Mouse (Mus musculus) kidney, adult 9 months (tissue): Measurements from ENCODE around the gene Gm26558.
A peak's percentile ranks its signal among the peaks of the same experiment; 100 is the strongest.

Experiments used
- DNase-seq: peaks from one replicate; pipeline ENCODE4 v3.0.0; 2022

Gm26558 gene

DNA sequence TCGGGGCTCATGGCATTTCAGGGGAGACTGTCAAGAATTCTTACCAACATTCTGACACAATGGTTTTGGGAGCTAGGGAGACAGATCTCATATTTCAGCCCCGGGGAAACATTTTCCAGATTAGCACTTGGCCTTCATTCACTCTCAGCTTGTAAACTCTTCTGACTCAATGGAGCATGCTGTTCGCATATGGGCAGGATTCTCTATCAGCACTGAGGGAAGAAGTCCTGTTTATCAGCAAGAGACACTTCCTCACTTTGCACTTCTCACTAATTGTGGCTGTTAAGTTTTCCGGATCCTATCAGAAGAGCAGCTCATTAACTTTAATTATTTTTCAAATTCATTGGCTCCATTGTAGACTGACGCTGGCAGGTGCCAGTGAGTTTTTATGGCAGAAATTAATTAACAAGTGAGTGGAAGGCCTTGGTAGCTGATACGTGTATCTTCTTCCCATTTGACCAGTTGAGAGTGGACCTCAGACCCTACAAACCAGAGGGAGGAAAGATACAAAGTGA, 16.6 kb downstream of the Gm26558 start:
- no peak for DNase-seq

DNA sequence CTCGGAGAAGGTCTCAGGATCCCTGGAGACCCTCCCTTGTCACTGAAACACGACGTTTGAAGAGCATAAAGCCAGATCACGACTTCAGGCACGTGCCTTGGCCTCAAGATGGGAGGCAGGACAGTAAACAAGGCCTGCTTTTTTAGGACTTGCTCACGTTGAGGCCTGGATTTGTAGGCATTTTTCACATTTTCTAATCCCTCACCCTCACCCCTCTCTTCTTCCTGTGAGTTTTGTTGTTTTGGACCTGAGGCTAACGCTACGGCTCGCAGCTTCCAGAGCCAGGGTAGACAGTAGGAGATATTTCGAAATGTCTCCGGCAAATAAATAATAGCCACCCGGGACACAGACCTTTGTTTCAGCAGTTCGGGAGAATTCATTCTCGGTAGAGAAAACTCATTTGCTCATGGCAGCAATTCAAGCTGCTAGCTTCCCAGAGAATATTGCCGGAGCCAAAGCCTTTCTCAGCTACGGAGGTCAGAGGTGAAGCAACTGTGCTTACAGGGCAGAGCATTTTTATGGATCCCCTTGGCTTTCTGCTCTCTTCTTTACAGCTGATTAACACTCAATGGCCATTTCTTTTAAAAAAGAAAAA, 18.8 kb downstream of the Gm26558 start:
- peak; percentile 25 for DNase-seq

DNA sequence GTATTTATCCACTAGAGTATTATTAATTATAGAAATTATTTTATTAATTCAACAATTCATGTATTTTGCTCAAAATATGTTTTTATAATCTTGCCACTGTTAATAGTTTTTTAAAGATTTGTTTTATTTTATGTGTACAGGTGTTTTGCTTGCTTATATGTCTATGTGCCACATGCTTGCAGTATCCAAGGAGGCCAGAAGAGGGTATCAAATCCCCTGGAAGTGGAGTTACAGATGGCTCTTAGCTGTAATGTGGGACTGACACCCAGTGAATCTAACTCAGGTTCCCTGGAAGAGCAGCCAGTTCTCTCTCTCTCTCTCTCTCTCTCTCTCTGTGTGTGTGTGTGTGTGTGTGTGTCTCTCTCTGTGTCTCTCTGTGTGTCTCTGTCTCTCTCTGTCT, 20.9 kb downstream of the Gm26558 start:
- DNase-seq: no peak

DNA sequence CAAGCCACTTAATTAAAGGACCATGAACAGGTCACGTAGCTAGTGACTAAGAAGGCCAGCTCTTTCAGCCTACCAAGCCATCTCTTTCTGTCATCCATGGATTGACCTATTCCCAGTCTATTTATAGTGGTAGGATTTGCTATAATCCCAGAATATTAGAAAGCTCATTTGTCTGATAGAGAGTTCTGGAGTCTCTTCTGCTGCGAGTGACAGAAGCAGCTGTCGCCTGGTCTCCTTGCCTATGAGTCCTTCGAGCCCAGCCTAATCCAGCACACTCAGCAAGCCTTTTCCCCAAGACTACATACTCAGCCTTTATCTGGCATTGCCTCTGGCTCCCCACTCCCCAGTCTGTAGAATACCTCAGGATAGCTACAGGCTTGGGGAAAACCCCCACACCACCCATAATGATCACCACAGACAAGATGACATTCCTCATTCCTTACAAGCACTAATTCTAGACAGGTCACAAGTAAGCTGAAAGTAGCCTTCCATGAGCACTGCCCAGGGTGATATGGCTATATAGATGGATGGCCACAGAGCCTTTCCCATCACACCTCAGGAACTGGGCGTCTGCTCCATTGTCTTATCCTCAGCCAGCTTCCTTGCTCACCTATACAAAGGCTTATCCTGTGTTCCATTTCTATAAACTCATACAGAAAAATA, 27.7 kb downstream of the Gm26558 start:
- no peak for DNase-seq

DNA sequence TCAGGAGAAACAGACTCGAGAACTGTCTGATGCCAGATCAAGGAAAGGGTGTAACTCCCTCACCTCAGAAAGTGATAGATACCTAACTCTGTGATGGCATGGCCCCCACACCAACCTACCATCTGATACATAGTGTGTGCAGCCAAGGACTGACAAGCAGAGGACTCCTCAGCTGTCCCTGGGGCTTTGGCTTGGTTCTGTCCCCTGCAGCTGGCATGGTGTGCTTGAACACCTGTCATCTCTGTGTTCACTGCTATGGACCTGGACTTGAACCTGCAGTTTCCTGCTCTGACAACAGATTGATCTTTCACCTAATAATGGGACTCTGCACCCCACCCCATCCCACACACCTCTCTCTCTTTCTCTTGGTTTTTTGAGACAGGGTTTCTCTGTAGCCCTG, 29.5 kb downstream of the Gm26558 start:
- DNase-seq: no peak

DNA sequence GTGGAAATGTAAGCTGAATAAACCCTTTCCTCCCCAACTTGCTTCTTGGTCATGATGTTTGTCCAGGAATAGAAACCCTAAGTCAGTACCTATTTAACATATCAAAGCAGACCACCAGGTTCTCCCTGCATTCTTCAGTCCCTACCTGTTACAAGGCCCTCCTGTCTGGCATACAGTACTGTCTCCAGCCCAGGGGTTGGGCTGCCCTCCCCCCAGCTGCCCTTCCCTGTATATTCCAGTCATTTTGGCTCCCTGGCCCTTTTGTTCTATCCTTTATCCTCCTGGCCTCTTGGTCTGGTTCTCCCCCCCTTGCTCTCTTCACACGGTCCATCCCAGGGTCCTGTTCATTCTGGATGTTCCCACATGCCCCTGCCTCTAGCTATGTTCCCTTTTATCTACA, 30.6 kb downstream of the Gm26558 start:
- DNase-seq: no peak

DNA sequence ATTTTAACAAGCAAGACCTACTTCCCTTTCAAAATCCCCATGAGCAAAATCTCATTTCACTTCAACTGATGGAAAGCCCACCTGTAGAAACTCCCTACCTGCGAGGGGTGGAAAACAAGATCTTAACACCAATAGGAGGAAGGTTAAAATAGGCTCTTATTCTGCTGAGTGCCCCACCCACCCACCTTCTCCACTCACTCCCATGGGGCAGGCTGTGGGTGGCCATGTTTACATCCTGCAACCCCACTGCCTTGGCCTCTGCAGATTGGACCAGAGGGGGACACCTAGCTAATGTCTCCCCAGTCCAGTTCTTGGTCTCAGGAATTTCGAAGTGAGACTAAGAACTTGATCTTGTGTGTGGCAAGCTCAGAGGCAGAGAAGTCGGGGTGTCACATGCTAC, 32.0 kb downstream of the Gm26558 start:
- no peak for DNase-seq

DNA sequence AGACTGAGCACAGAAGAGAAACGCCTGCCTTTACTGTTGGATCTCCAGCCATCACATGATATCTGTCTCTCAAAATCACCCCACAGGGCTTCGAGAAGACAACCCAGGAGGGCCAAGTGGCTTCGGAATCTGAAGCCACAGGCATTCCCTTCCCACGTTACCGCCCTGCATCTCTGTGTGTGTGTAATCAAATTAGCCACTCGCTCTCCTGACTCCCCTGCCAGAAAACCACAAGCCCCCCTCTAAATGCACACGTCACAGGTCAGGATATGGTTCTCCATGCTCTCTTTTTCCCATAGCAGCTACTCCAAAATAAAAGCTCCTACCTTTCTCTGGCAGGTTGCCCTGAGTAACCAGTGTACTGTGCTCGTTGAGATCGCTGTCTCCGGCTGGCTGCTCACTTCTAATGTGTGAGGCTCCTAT, 32.6 kb downstream of the Gm26558 start:
- DNase-seq: peak; percentile 56

DNA sequence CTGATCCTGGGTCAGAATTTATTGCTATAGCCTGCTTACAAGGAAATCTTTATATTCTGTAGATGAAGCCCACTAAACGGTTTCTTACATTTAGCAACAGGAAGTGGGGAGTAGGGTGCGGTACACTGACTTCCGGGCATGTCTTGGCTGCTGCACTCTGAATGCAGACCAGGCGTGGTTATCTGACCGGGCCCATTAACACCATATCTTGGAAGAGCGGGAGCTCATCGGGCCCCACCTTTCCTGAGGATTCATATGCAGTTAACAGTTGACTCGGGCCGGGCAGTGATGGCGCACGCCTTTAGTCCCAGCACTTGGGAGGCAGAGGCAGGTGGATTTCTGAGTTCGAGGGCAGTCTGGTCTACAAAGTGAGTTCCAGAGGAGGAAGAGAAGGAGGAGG, 33.5 kb downstream of the Gm26558 start:
- no peak for DNase-seq

DNA sequence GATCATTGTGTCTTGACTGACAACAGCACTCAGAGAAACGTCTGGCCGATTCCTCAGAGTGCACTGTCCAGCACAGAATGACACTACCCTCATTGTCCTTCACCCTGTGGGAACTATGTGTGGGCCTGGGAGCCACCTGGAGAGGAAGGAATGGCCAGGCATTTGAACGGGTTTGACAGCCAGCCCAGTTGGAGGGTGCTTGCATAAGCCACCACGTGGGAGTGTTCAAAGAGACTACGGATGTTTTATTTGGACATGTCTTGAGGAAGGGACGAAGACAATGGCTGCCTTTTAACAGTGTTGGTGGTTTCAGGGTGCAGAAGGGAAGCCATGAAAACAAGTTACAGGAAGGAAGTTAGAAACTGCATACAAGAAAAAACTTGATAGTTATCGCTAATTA, 36.1 kb downstream of the Gm26558 start:
- no peak for DNase-seq

DNA sequence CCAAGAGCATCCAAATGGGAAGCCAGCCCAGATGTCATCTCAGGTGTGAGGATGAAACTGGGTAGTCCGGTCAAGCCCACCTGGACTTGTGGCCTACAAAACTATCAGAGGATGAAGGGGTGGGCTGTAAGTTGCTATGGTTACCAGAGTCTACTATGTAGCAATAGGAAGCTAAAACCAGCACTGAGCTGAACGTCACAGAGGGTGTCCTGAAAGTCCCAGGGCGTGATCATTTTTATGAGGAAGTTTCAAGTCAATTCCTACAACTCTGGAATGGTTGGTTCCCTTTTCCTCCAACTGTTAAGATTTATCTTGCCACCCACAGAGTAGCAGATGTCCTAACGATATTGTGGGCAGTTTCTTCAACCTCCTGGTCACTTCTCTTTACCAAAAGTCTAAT, 39.7 kb downstream of the Gm26558 start:
- DNase-seq: no peak

DNA sequence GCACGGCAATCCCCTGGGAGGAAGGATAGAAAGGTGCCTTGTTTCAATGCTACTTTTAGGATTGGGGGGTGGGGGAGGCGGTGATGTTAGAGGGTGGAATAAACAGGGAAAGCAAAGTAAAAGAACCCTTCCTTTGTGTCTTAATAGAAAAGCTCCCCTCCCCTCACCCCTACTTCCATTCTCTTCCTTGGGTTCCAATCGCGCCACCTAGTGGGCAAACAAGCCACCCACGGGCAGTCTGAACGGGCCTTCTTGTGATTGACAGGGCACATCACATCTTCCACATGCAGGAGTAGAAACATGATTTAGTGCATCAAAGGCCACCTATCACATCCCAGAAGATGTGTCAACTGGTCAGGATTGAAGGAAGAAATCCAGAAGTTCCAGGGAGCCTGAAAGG, 41.7 kb downstream of the Gm26558 start:
- DNase-seq: peak; percentile 33

DNA sequence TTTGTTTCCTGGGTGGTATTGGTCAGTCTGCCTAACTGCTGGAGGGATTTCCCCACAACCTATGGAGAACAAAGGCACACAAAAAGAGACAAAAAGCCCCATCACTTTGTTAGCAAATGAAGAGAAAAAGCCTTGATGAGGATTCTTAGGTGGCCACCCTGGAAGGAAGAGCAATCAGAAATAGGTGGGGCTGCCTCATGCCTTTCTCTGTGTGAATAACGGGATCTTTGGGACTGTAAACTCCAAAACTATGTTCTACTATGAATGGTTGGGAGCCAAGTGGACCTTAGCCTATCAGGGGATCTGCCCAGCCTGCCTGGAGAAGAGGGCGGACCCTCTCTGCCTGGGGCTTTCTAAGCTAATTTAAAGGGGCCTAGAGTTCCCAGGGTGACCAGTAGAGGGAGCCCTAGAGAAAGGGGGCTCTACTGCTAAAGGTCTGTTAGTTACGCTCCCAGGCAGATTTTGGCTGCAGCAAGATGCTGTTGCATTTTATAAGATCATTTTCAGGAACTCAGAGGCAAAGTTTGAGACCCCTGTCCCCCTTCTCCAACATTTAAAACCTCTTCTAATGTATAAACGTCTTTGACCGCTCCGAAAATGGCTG, 42.6 kb downstream of the Gm26558 start:
- no peak for DNase-seq

DNA sequence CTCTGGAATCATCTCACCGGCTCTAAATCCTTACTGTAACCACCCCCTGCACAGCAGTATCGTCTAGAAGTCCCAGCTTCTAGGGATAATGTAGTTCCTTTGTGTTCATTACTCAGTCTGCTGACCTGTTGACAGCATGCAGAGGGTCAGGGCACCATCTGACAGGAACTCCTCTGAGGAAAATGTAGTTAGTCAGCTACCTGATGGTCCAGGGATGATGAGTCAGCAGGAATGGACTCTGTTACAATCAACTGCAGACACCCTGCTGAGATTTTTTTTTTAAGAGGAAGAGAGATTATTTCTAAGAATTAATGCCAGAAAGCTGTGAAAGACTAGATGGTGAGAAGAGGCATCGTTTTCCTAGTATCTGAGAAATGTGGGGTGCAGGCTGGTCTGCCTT, 45.3 kb downstream of the Gm26558 start:
- no peak for DNase-seq

DNA sequence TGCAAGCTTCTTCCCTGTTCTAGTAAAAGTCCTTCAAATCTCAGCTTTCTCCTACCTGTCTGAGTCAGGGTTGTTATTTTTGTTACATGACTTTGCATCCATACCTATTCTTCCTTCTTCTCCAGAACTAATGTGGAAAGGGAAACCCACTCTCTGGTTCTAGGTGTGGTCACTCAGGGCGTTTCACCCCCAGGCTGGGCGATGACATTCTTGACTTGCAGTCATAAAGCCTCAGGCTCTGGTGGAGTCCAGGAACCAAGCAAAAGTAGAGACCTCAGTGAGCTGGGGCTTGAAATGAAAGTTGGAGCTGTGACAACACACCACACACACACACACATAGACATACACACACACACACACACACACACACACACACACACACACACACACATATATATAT, 45.8 kb downstream of the Gm26558 start:
- DNase-seq: no peak

DNA sequence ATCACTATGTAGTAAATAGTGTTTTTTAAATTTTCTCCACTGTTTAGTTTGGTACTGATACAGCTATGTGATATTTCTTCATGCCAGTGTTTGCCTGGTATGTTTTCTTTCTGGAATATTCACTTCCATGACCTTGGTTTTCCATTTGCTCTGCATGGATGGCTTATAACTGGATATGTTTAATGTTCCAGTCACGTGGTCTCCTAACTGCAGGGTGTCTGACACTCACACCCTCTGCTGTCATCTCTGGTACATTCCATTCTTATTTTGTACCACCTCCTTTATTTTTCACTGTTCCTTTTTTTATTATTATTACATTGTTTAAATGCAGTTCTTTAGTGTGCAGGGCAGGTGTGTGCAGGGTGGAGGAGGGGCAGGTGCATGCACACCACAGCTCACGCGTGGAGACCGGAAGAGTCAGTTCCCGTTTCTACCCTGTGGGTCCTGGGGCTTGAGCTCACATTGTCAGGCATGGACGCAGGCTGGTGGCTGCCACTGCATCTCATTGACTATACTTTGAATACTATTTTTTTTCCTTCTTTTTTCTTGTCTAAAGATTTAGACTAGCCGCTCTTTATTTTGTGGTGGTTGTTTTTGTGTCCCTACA, 47.1 kb downstream of the Gm26558 start:
- no peak for DNase-seq
